Mouse (Mus musculus) stomach, postnatal 0 days (tissue): ENCODE results near the gene Trub1. TPM values are rescaled to one million over a fixed set of nuclear protein-coding genes. Genes with fewer than 3 reads are reported as not detected.

Source experiments
- ATAC-seq: fragments of 200-750 bp; cut with Nextera tagmentation; 2 replicates; pipeline ENCODE4 v1.8.0; 2017; ENCODE audit not compliant: low FRiP score, low TSS enrichment
- DNase-seq: peaks from one replicate; pipeline ENCODE4 v3.0.0-alpha.2; 2016; ENCODE audit warnings: low spot score
- H3K27ac ChIP-seq: fragments of 300-500 bp; sonication (generic); replicated peaks from 2 replicates; pipeline ENCODE4 v1.5.1; 2014; ENCODE audit warnings: mild to moderate bottlenecking, control low read depth
- H3K27me3 ChIP-seq: fragments of 300-500 bp; sonication (generic); 2 replicates; pipeline ENCODE4 v1.6.1; 2014; ENCODE audit warnings: low read length; ENCODE audit not compliant: control insufficient read depth, insufficient read depth
- H3K36me3 ChIP-seq: fragments of 300-500 bp; sonication (generic); 2 replicates; pipeline ENCODE4 v1.6.1; 2014; ENCODE audit warnings: low read length, mixed read lengths; ENCODE audit not compliant: control insufficient read depth, insufficient read depth
- H3K4me1 ChIP-seq: fragments of 300-500 bp; sonication (generic); replicated peaks from 2 replicates; pipeline ENCODE4 v1.6.1; 2014; ENCODE audit warnings: antibody characterized with exemption; ENCODE audit not compliant: control insufficient read depth, insufficient read depth
- H3K4me2 ChIP-seq: fragments of 300-500 bp; sonication (generic); replicated peaks from 2 replicates; pipeline ENCODE4 v1.6.1; 2014; ENCODE audit warnings: low read depth, mild to moderate bottlenecking, control low read depth, moderate library complexity
- H3K4me3 ChIP-seq: fragments of 300-500 bp; sonication (generic); 2 replicates; pipeline ENCODE4 v1.5.1; 2014; ENCODE audit warnings: low read depth, low read length, control low read depth
- H3K9ac ChIP-seq: fragments of 300-500 bp; sonication (generic); 2 replicates; pipeline ENCODE4 v1.6.1; 2014; ENCODE audit warnings: mild to moderate bottlenecking, low read length, control low read depth, mixed read lengths
- H3K9me3 ChIP-seq: fragments of 300-500 bp; sonication (generic); 2 replicates; pipeline ENCODE4 v1.6.1; 2016; ENCODE audit warnings: low read length; ENCODE audit not compliant: control insufficient read depth
- CTCF ChIP-seq: IDR thresholded peaks from 2 replicates; pipeline ENCODE4 v1.5.1; 2016; ENCODE audit warnings: antibody characterized with exemption, low read depth, mild to moderate bottlenecking, moderate library complexity
- EP300 ChIP-seq: optimal IDR thresholded peaks from 2 replicates; pipeline ENCODE3; 2016; ENCODE audit warnings: antibody characterized with exemption
- WGBS: fragments of 180-500 bp; shearing (Covaris S2); extraction: QIAGEN DNeasy Blood & Tissue Kit; methylation state at CpG from one replicate; pipeline ENCODE4 v1.1.7; 2014; 5-methylcytosine and 5-hydroxymethylcytosine counted together
- polyA plus RNA-seq: library from polyadenylated mRNA; unstranded; fragments of >200 nt; fragmentation: Nextera tagmentation; extraction: Ambion mirVana; gene quantifications from 2 replicates; pipeline ENCODE4 v1.2.1, GENCODE M21; 2015

Gene Trub1
- polyA plus RNA-seq, 1 experiment from 2014 or later, result 15.1 TPM

GRCm38 (mm10) chr19:57426841-57427240, 25.9 kb upstream of the Trub1 start:
- Histone ChIP-seq H3K27ac (no peak overlapping the region), H3K27me3 (no peaks in the 10 kb centered on the region), H3K4me1 (no peaks in the 10 kb centered on the region), H3K36me3 (no peaks in the 10 kb centered on the region), H3K9me3 (no peaks in the 10 kb centered on the region), H3K4me2 (no peak overlapping the region), H3K4me3 (no peak overlapping the region), H3K9ac (no peak overlapping the region)
- 89% methylated on average over 8 of the region's 8 CpGs for WGBS
- DNase-seq (no peak), ATAC-seq (no peak)
- TF ChIP-seq CTCF (no peak), EP300 (no peak)

GRCm38 (mm10) chr19:57427756-57428438, 24.8 kb upstream of the Trub1 start:
- Histone ChIP-seq H3K9ac (no peak overlapping the region), H3K4me2 (no peak overlapping the region), H3K9me3 (no peaks in the 10 kb centered on the region), H3K27me3 (no peaks in the 10 kb centered on the region), H3K4me1 (no peaks in the 10 kb centered on the region), H3K36me3 (no peaks in the 10 kb centered on the region), H3K27ac (no peak overlapping the region), H3K4me3 (no peak overlapping the region)
- no peak for TF ChIP-seq EP300
- TF ChIP-seq CTCF, result no peak
- peak; percentile 87 for ATAC-seq
- WGBS, result 72% methylated on average over 14 of the region's 14 CpGs
- DNase-seq, result peak; percentile 59

- no peak for ATAC-seq
- Histone ChIP-seq H3K4me3 (no peak overlapping the region), H3K27ac (no peak overlapping the region), H3K4me2 (no peak overlapping the region), H3K27me3 (no peaks in the 10 kb centered on the region), H3K4me1 (no peaks in the 10 kb centered on the region), H3K36me3 (no peaks in the 10 kb centered on the region), H3K9ac (no peak overlapping the region), H3K9me3 (no peaks in the 10 kb centered on the region)
- no peak for DNase-seq
- WGBS, result 81% methylated on average over 3 of the region's 3 CpGs
- TF ChIP-seq EP300 (no peak), CTCF (no peak)
Observed at GRCm38 (mm10) chr19:57428641-57429040, 24.1 kb upstream of the Trub1 start.

- Histone ChIP-seq H3K27me3 (no peaks in the 10 kb centered on the region), H3K4me1 (no peaks in the 10 kb centered on the region), H3K4me2 (no peak overlapping the region), H3K9ac (no peak overlapping the region), H3K9me3 (no peaks in the 10 kb centered on the region), H3K4me3 (no peak overlapping the region), H3K36me3 (no peaks in the 10 kb centered on the region), H3K27ac (no peak overlapping the region)
- 64% methylated on average over 6 of the region's 6 CpGs for WGBS
- DNase-seq (no peak), ATAC-seq (no peak)
- TF ChIP-seq CTCF, result no peak
- no peak for TF ChIP-seq EP300
Observed at GRCm38 (mm10) chr19:57429926-57430325, 22.8 kb upstream of the Trub1 start.

- ATAC-seq, result no peak
- no peak for TF ChIP-seq CTCF
- no peak for TF ChIP-seq EP300
- WGBS, result 40% methylated on average over 6 of the region's 6 CpGs
- Histone ChIP-seq H3K9ac (no peak overlapping the region), H3K36me3 (no peaks in the 10 kb centered on the region), H3K4me2 (no peak overlapping the region), H3K9me3 (no peaks in the 10 kb centered on the region), H3K27me3 (no peaks in the 10 kb centered on the region), H3K4me3 (no peak overlapping the region), H3K4me1 (no peaks in the 10 kb centered on the region), H3K27ac (no peak overlapping the region)
- no peak for DNase-seq
Observed at GRCm38 (mm10) chr19:57431476-57431875, 21.2 kb upstream of the Trub1 start.

- H3K4me2 ChIP-seq, result no peak overlapping the region
- ATAC-seq, result no peak
- DNase-seq, result no peak
- H3K36me3 ChIP-seq, result no peaks in the 10 kb centered on the region
- no peak overlapping the region for H3K27ac ChIP-seq
- no peak overlapping the region for H3K4me3 ChIP-seq
- WGBS, result 86% methylated on average over 6 of the region's 6 CpGs
- H3K27me3 ChIP-seq, result no peaks in the 10 kb centered on the region
- H3K9me3 ChIP-seq, result no peaks in the 10 kb centered on the region
- no peaks in the 10 kb centered on the region for H3K4me1 ChIP-seq
- TF ChIP-seq CTCF (no peak), EP300 (no peak)
- H3K9ac ChIP-seq, result no peak overlapping the region
Observed at GRCm38 (mm10) chr19:57434024-57434423, 18.7 kb upstream of the Trub1 start.
